Mouse (Mus musculus) ES-Bruce4 (cell line): Measurements from ENCODE around the gene Abca4. TPM values are rescaled to one million over a fixed set of nuclear protein-coding genes. Genes with fewer than 3 reads are reported as not detected.

Experiments
- H3K27ac ChIP-seq: 2 replicates; pipeline ENCODE4 v1.5.1; 2012; ENCODE audit warnings: low read length, inconsistent platforms; ENCODE audit not compliant: insufficient read depth
- H3K27me3 ChIP-seq: 2 replicates; pipeline ENCODE4 v1.6.1; 2012; ENCODE audit warnings: mild to moderate bottlenecking, low read length, inconsistent platforms; ENCODE audit not compliant: control insufficient read depth, poor library complexity, insufficient read depth, severe bottlenecking
- H3K36me3 ChIP-seq: 2 replicates; pipeline ENCODE4 v1.6.1; 2012; ENCODE audit warnings: inconsistent platforms, mild to moderate bottlenecking, low read length, moderate library complexity; ENCODE audit not compliant: control insufficient read depth, poor library complexity, insufficient read depth, severe bottlenecking
- H3K4me1 ChIP-seq: one replicate; pipeline ENCODE4 v1.8.1; 2011; ENCODE audit warnings: low read length; ENCODE audit not compliant: control insufficient read depth, insufficient read depth
- H3K4me3 ChIP-seq: 2 replicates; pipeline ENCODE4 v1.5.1; 2011; ENCODE audit warnings: low read depth, mild to moderate bottlenecking, low read length
- H3K9ac ChIP-seq: 2 replicates; pipeline ENCODE4 v1.6.1; 2012; ENCODE audit warnings: low read depth, mild to moderate bottlenecking, inconsistent platforms; ENCODE audit not compliant: poor library complexity, severe bottlenecking
- H3K9me3 ChIP-seq: replicated peaks from 2 replicates; pipeline ENCODE4 v1.6.1; 2012; ENCODE audit warnings: mild to moderate bottlenecking, low read length, inconsistent platforms; ENCODE audit not compliant: control insufficient read depth, poor library complexity, insufficient read depth, severe bottlenecking
- CTCF ChIP-seq: IDR thresholded peaks from one replicate; pipeline ENCODE4 v1.8.1; 2011; ENCODE audit warnings: low read depth, low read length
- EP300 ChIP-seq: IDR thresholded peaks from 2 replicates; pipeline ENCODE4 v1.6.1; 2011; ENCODE audit warnings: low read depth, low read length; ENCODE audit not compliant: insufficient read depth
- POLR2A ChIP-seq: IDR thresholded peaks from one replicate; pipeline ENCODE4 v1.8.1; 2011; ENCODE audit warnings: low read length; ENCODE audit not compliant: insufficient read depth
- polyA plus RNA-seq: library from polyadenylated mRNA; stranded (reverse); fragments of >200 nt; gene quantifications from 2 replicates; pipeline ENCODE4 v1.2.4, GENCODE M21; 2011; ENCODE audit warnings: low read depth; ENCODE audit not compliant: missing spikeins, insufficient read depth, insufficient read length

Abca4 gene
- polyA plus RNA-seq, 1 experiment, result 0.81 TPM

- Histone ChIP-seq H3K9me3 (no peaks in the 10 kb centered on the region), H3K4me3 (no peak overlapping the region), H3K36me3 (no peaks in the 10 kb centered on the region), H3K9ac (no peak overlapping the region), H3K4me1 (no peaks in the 10 kb centered on the region), H3K27ac (no peak overlapping the region), H3K27me3 (no peaks in the 10 kb centered on the region)
- TF ChIP-seq POLR2A (no peak), EP300 (no peak), CTCF (no peak)
Measured at GRCm38 (mm10) chr3:122200017-122200416, 155.8 kb downstream of the Abca4 start.

- H3K4me1 ChIP-seq, result no peaks in the 10 kb centered on the region
- H3K36me3 ChIP-seq, result no peaks in the 10 kb centered on the region
- TF ChIP-seq POLR2A (no peak), CTCF (no peak), EP300 (no peak)
- H3K9me3 ChIP-seq, result no peaks in the 10 kb centered on the region
- H3K9ac ChIP-seq, result no peak overlapping the region
- H3K27ac ChIP-seq, result no peak overlapping the region
- H3K4me3 ChIP-seq, result no peak overlapping the region
- H3K27me3 ChIP-seq, result no peaks in the 10 kb centered on the region
Measured at GRCm38 (mm10) chr3:122200447-122200846, 156.2 kb downstream of the Abca4 start.

DNA sequence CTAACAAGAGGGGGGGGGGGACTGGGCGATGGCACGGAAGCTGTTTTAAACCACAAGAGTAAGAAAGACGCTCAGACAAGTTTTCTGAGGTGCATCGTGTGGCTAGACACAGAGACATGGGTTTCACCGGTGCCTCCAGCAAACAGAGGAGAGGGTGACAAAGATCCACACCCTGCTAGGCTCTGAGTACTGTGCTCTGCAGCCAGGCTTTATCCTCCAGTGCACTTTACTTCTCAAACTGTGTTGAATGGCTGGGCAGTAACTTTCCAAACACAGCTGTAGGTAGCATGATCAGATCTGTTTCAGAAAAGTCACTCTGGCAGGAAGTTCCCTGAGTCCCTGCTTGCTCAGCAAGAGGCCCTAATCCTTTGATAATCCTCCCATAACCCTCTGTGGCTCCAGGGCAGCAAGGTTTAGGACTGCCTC is 158.1 kb downstream of the Abca4 start:
- Histone ChIP-seq H3K4me1 (no peaks in the 10 kb centered on the region), H3K9ac (no peak overlapping the region), H3K27me3 (no peaks in the 10 kb centered on the region), H3K4me3 (no peak overlapping the region), H3K36me3 (no peaks in the 10 kb centered on the region), H3K9me3 (no peaks in the 10 kb centered on the region), H3K27ac (no peak overlapping the region)
- TF ChIP-seq CTCF, result no peak
- TF ChIP-seq POLR2A, result no peak
- TF ChIP-seq EP300, result no peak

DNA sequence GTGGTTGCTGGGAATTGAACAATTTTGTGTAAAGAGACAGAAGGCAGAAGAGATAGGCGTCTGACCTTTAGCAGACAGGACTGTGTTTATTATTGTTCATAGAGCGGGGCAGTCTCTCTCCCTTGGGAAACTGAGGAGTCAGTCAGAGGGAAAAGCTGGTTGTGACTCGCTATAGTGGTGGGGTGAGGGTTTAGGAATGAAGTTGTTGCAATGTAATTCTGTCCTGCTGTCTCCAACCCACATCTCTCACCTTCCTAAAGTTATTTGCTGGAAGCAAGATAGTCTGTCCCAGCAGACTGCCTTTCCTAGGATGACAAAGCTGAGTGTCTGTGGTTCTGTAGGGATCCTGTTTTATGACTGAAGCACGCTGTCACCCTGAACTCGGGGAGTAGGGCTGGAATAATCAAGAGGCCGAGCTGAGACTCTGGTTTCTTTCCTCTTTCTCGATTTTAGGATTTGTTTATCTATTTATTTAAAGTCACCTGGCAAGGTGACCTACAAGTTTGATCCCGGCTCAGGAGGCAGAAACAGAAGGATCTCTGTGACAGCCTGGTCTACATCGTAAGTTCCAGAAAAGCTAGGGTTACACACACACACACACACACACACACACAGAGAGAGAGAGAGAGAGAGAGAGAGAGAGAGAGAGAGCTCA is 159.6 kb downstream of the Abca4 start:
- Histone ChIP-seq H3K4me1 (no peaks in the 10 kb centered on the region), H3K9me3 (no peaks in the 10 kb centered on the region), H3K36me3 (no peaks in the 10 kb centered on the region), H3K9ac (no peak overlapping the region), H3K4me3 (no peak overlapping the region), H3K27me3 (no peaks in the 10 kb centered on the region), H3K27ac (no peak overlapping the region)
- TF ChIP-seq POLR2A (no peak), EP300 (no peak), CTCF (no peak)

DNA sequence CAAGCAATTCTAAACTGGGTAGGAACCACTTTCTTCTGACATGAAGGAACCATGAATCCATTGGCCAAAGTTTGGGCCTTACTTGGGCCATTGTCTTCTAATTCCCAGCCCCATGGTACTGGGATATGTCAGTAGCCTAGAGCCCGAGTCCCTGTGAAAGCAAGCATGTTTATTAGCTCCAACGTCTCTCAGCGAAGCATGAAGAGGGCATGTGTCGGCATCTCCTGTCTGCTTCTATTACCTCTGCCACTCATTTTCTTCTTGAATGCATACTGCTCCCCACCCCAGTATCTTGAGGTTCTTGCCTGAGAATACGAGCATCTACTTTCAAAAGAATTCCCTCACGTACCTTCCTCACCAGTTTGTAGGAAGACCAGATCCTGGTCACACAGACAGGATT is 161.5 kb downstream of the Abca4 start:
- Histone ChIP-seq H3K4me1 (no peaks in the 10 kb centered on the region), H3K9me3 (no peaks in the 10 kb centered on the region), H3K4me3 (no peak overlapping the region), H3K27ac (no peak overlapping the region), H3K9ac (no peak overlapping the region), H3K36me3 (no peaks in the 10 kb centered on the region), H3K27me3 (no peaks in the 10 kb centered on the region)
- TF ChIP-seq EP300 (no peak), POLR2A (no peak), CTCF (no peak)

- Histone ChIP-seq H3K36me3 (no peaks in the 10 kb centered on the region), H3K4me3 (no peak overlapping the region), H3K9ac (no peak overlapping the region), H3K27ac (no peak overlapping the region), H3K27me3 (no peaks in the 10 kb centered on the region), H3K9me3 (no peaks in the 10 kb centered on the region), H3K4me1 (no peaks in the 10 kb centered on the region)
- TF ChIP-seq CTCF, result no peak
Measured at GRCm38 (mm10) chr3:122206279-122207070, 162.2 kb downstream of the Abca4 start.
